Mouse (Mus musculus): ENCODE results near the gene Cyp2b19. TPM values are rescaled to one million over a fixed set of nuclear protein-coding genes. Genes with fewer than 3 reads are reported as not detected.

Cyp2b19 gene
- polyA plus RNA-seq (2014; fragmentation: Nextera tagmentation; extraction: Ambion mirVana): 0.08 TPM in 1 of 2 replicates, not detected in the other

DNA sequence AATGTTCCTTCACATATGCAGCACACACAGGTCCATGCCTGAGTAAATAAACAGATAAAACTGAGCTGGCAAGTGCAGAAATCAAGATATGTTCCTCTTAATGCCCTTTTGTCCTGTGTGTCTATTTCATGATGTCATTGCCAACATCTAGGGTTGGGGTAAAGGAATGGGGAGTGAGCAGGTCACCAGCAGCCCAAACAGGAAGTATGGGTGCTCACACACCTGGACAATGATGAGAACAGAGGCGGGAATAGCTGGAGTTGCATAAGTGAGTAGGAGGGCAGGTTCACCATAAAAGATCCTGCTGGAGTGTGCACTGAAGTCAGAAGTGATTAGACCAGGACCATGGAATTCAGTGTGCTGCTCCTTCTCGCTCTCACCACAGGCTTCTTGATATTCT is at the start of gene Cyp2b19:
Gene Cyp2b19 (plus strand): TSS at position 301 of the 400 bp plus-strand sequence.
- WGBS: 66% methylated on average over 2 of the region's 2 CpGs
- Histone ChIP-seq H3K4me3 (ENCODE audit: low read depth, low read length) (no peak within 1 kb of the TSS), H3K9me3 (ENCODE audit: low read depth, low read length) (no peaks in the 10 kb centered on the region), H3K4me1 (ENCODE audit: insufficient read depth) (no peaks in the 10 kb centered on the region), H3K27ac (ENCODE audit: low read depth) (no peak within 1 kb of the TSS), H3K27me3 (ENCODE audit: insufficient read depth, low read length) (no peaks in the 10 kb centered on the region), H3K9ac (no peak within 1 kb of the TSS), H3K36me3 (ENCODE audit: insufficient read depth) (no peaks in the 10 kb centered on the region), H3K4me2 (no peak within 1 kb of the TSS)
- no peak for ATAC-seq (ENCODE audit: insufficient read depth)
- DNase-seq: no peak
- no peak for TF ChIP-seq CTCF (IDR thresholded peaks at IDR 0.05; ENCODE audit: low read depth)

DNA sequence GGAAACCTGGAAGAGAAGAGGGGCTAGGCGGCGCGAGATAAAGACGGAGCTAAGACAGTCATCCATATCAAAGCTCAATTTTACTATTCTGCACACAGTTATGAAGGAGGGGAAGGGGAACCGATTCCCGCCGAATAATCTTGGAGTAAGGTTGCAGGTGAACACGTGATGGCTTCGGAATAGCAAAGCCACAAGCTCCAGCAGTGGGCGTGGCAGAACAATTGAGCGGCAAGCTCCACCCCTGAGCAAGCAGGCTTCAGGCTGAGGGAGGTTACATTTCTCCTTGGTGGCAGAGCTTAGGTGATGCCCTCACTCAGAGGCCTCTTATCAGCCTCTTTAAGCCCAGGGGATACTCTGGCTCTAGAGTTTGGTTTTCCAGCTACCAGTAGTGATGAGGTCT is 45.9 kb upstream of the Cyp2b19 start:
- no peak for ATAC-seq (ENCODE audit: insufficient read depth)
- WGBS: 87% methylated on average over 11 of the region's 11 CpGs

DNA sequence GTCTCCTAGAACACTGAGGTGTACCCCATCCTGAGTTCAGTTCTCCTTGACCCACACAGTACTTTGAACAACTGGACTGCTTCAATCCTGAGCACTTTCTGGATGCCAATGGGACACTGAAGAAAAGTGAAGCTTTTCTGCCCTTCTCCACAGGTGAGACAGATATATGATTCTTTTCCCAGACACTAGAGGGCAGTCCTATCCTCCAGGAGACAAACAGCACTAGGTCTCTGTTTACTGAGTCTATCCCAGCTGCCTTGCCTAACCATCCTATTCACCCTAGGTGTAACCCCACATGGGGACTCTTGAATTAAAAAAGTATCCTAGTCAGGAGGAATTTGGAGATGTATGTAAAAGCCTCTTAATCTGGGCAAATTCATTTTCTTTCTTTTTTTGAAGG is 18.0 kb upstream of the Cyp2b19 start:
- ATAC-seq (ENCODE audit: insufficient read depth): no peak
- peak; percentile 8 for DNase-seq
- H3K36me3 ChIP-seq (ENCODE audit: insufficient read depth): no peaks in the 10 kb centered on the region
- no peak overlapping the region for H3K9ac ChIP-seq
- H3K4me1 ChIP-seq (ENCODE audit: insufficient read depth): no peaks in the 10 kb centered on the region
- no peaks in the 10 kb centered on the region for H3K27me3 ChIP-seq (ENCODE audit: insufficient read depth, low read length)
- no peak; the same call in 1 of the 2 replicates for TF ChIP-seq CTCF (IDR thresholded peaks at IDR 0.05; ENCODE audit: low read depth)
- H3K4me3 ChIP-seq (ENCODE audit: low read depth, low read length): no peak overlapping the region
- no peak overlapping the region for H3K4me2 ChIP-seq
- no peak overlapping the region for H3K27ac ChIP-seq (ENCODE audit: low read depth)
- H3K9me3 ChIP-seq (ENCODE audit: low read depth, low read length): no peaks in the 10 kb centered on the region

More for the DNA sequence above, 45.9 kb upstream of the Cyp2b19 start:
- Histone ChIP-seq H3K27me3 (ENCODE audit: insufficient read depth, low read length) (no peaks in the 10 kb centered on the region), H3K4me2 (no peak overlapping the region), H3K9ac (no peak overlapping the region), H3K4me3 (ENCODE audit: low read depth, low read length) (no peak overlapping the region), H3K36me3 (ENCODE audit: insufficient read depth) (no peaks in the 10 kb centered on the region), H3K9me3 (ENCODE audit: low read depth, low read length) (no peaks in the 10 kb centered on the region), H3K27ac (ENCODE audit: low read depth) (no peak overlapping the region), H3K4me1 (ENCODE audit: insufficient read depth) (no peaks in the 10 kb centered on the region)
- no peak for DNase-seq
- no peak for TF ChIP-seq CTCF (IDR thresholded peaks at IDR 0.05; ENCODE audit: low read depth)

DNA sequence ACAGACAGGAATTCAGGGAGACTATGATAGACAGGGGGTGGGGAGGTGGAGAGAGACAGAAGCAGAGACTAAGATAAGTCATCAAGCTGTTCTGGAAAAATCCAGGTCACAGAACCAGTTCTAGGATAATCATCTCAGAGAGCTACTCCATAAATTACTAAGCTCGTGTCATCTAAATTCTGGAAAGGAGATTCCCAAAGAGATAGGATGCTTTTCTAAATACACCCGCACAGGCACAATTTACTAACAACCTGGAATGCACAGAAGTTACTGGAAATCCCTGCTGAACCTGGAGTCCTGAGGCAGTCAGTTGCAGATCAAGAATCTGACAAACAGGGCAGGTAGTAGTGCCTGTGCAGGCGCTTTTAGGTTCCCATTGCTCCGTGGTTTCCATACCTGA is 13.0 kb upstream of the Cyp2b19 start:
- Histone ChIP-seq H3K27me3 (ENCODE audit: insufficient read depth, low read length) (no peaks in the 10 kb centered on the region), H3K4me1 (ENCODE audit: insufficient read depth) (no peaks in the 10 kb centered on the region), H3K9ac (no peak overlapping the region), H3K4me2 (no peak overlapping the region), H3K36me3 (ENCODE audit: insufficient read depth) (no peaks in the 10 kb centered on the region), H3K9me3 (ENCODE audit: low read depth, low read length) (no peaks in the 10 kb centered on the region), H3K27ac (ENCODE audit: low read depth) (no peak overlapping the region), H3K4me3 (ENCODE audit: low read depth, low read length) (no peak overlapping the region)
- DNase-seq (no peak), ATAC-seq (ENCODE audit: insufficient read depth) (no peak)
- WGBS: 72% methylated on average over 4 of the region's 4 CpGs
- TF ChIP-seq CTCF (IDR thresholded peaks at IDR 0.05; ENCODE audit: low read depth): no peak

DNA sequence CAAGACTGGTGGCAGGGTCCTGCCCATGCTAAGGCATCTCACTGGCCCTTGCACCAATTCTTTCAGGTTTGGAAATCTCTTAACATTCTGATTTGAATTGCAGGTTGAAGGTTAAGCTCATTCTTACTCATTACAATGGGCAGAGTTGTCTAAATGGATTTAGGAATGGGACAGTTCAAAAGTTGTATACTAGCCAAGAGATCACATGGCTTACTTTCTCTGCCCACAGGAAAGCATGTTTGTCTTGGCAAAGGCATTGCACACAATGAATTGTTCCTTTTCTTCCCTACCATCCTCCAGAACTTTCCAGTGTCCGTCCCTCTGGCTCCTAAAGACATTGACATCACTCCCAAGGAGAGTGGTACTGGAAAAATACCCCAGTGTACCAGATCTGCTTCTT is 11.5 kb upstream of the Cyp2b19 start:
- 52% methylated on average over 1 of the region's 1 CpGs for WGBS

DNA sequence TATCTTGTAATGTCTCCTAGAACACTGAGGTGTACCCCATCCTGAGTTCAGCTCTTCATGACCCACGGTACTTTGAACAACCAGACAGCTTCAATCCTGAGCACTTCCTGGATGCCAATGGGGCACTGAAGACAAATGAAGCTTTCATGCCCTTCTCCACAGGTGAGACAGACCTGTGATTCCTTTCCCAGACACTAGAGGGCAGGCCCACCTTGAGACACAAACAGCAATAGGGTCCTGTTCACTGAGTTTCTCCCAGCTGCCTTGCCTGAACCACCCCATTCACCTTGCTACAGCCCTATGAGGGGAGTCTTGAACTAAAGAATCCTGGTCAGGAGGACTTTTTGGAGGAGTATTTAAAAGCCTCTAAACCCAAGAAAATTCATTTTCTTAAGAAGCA is 10.1 kb downstream of the Cyp2b19 start:
- no peak overlapping the region for H3K27ac ChIP-seq (ENCODE audit: low read depth)
- H3K4me2 ChIP-seq: no peak overlapping the region
- H3K4me1 ChIP-seq (ENCODE audit: insufficient read depth): no peaks in the 10 kb centered on the region
- H3K36me3 ChIP-seq (ENCODE audit: insufficient read depth): no peaks in the 10 kb centered on the region
- H3K9ac ChIP-seq: no peak overlapping the region
- no peaks in the 10 kb centered on the region for H3K9me3 ChIP-seq (ENCODE audit: low read depth, low read length)
- TF ChIP-seq CTCF (IDR thresholded peaks at IDR 0.05; ENCODE audit: low read depth): peak; percentile 63
- no peak overlapping the region for H3K4me3 ChIP-seq (ENCODE audit: low read depth, low read length)
- 40% methylated on average over 1 of the region's 1 CpGs for WGBS
- DNase-seq (peak; percentile 23), ATAC-seq (ENCODE audit: insufficient read depth) (no peak)
- no peaks in the 10 kb centered on the region for H3K27me3 ChIP-seq (ENCODE audit: insufficient read depth, low read length)

More for the DNA sequence above, 11.5 kb upstream of the Cyp2b19 start:
- Histone ChIP-seq H3K9ac (no peak overlapping the region), H3K4me3 (ENCODE audit: low read depth, low read length) (no peak overlapping the region), H3K4me1 (ENCODE audit: insufficient read depth) (no peaks in the 10 kb centered on the region), H3K9me3 (ENCODE audit: low read depth, low read length) (no peaks in the 10 kb centered on the region), H3K27ac (ENCODE audit: low read depth) (no peak overlapping the region), H3K4me2 (no peak overlapping the region), H3K36me3 (ENCODE audit: insufficient read depth) (no peaks in the 10 kb centered on the region), H3K27me3 (ENCODE audit: insufficient read depth, low read length) (no peaks in the 10 kb centered on the region)
- no peak for TF ChIP-seq CTCF (IDR thresholded peaks at IDR 0.05; ENCODE audit: low read depth)
- no peak for DNase-seq
- no peak for ATAC-seq (ENCODE audit: insufficient read depth)

DNA sequence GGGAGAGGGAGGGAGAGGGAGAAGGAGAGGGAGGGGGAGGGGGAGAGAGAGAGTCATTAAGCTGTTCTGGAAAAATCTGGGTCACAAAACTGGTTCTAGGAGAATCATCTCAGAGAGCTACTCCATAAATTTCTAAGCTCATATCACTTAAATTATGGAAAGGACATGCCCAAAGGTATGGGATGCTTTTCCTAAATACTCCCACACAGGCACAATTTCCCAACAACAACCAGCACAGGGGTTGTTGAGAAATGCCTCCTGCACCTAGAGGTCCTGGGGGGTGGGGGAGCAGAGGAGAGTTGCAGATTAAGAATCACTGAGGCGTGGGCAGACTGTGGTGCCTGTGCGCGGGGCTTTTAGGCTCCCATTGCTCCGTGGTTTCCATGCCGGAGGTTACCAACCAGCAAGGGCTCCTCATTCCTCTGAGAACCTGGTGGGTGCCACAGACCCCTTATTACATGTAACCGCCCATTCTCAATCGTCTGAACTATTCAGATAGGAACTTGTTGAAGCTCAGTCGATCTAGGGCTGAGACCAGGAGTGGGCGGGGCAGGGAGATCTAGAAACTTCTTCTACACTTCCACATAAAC is 13.0 kb downstream of the Cyp2b19 start:
- H3K4me2 ChIP-seq: no peak overlapping the region
- no peak for TF ChIP-seq CTCF (IDR thresholded peaks at IDR 0.05; ENCODE audit: low read depth)
- H3K4me1 ChIP-seq (ENCODE audit: insufficient read depth): no peaks in the 10 kb centered on the region
- no peak for DNase-seq
- ATAC-seq (ENCODE audit: insufficient read depth): no peak
- no peak overlapping the region for H3K27ac ChIP-seq (ENCODE audit: low read depth)
- H3K27me3 ChIP-seq (ENCODE audit: insufficient read depth, low read length): no peaks in the 10 kb centered on the region
- whole genome bisulfite sequencing: 76% methylated on average over 9 of the region's 9 CpGs
- no peak overlapping the region for H3K9ac ChIP-seq
- H3K9me3 ChIP-seq (ENCODE audit: low read depth, low read length): no peaks in the 10 kb centered on the region
- H3K36me3 ChIP-seq (ENCODE audit: insufficient read depth): no peaks in the 10 kb centered on the region
- no peak overlapping the region for H3K4me3 ChIP-seq (ENCODE audit: low read depth, low read length)
